Mouse (Mus musculus) CH12.LX (cell line): ENCODE data around the gene Dpep3.

Source experiments
- CHD2 ChIP-seq: IDR thresholded peaks from 2 replicates; pipeline ENCODE4 v1.6.1; 2011; ENCODE audit warnings: low read length, improper control_type of control experiment
- CTCF ChIP-seq, 2 experiments: IDR thresholded peaks in 1 of 2; conservative IDR thresholded peaks in 1 of 2; 2 replicates each; pipeline ENCODE4 v1.5.1; 2011 to 2012; ENCODE audit warnings: low read depth in 2 of 2, low read length in 2 of 2, improper control_type of control experiment in 1 of 2, inconsistent platforms in 1 of 2, mild to moderate bottlenecking in 1 of 2, moderate library complexity in 1 of 2
- GABPA ChIP-seq: IDR thresholded peaks from 2 replicates; pipeline ENCODE4 v1.6.1; 2012; ENCODE audit warnings: low read depth, low read length, improper control_type of control experiment, inconsistent platforms; ENCODE audit not compliant: insufficient replicate concordance
- HCFC1 ChIP-seq: IDR thresholded peaks from 2 replicates; pipeline ENCODE4 v1.6.1; 2012; ENCODE audit warnings: low read depth, mild to moderate bottlenecking, inconsistent platforms, low read length, improper control_type of control experiment
- MAX ChIP-seq: IDR thresholded peaks from 2 replicates; pipeline ENCODE4 v1.6.1; 2011; ENCODE audit warnings: low read length, improper control_type of control experiment
- MEF2A ChIP-seq: IDR thresholded peaks from 2 replicates; pipeline ENCODE4 v1.6.1; 2014; ENCODE audit warnings: low read depth, mild to moderate bottlenecking, inconsistent platforms, low read length, improper control_type of control experiment, borderline replicate concordance
- USF2 ChIP-seq: conservative IDR thresholded peaks from 2 replicates; pipeline ENCODE4 v1.6.1; 2011; ENCODE audit warnings: low read depth, low read length, improper control_type of control experiment
- ZKSCAN1 ChIP-seq: IDR thresholded peaks from 2 replicates; pipeline ENCODE4 v1.6.1; 2012; ENCODE audit warnings: low read depth, inconsistent platforms, low read length, improper control_type of control experiment, borderline replicate concordance
- ZNF384 ChIP-seq: IDR thresholded peaks from 2 replicates; pipeline ENCODE4 v1.6.1; 2012; ENCODE audit warnings: low read depth, low read length, improper control_type of control experiment, inconsistent platforms

DNA sequence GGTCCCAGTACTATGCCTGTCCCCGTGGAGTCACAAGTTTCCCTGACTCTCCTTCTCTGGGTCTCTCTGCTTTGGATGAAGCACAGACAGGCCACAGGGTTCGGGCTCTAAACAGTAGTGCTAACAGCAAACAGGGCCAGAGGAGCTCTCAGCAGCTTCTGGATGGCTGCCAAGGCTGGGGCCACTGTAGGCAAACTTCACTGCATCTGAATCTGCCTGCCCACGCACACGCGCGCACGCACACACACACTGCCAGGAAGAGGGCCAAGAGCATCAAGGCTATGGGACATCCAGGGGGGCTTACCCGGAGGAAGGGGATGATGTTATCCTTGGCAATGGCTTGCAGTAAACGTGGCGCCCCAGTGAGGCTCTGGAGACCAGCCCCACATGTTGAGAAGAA, 29.9 kb downstream of the Dpep3 start:
- no peak for TF ChIP-seq HCFC1
- no peak for TF ChIP-seq CHD2
- no peak for TF ChIP-seq CTCF (conservative IDR thresholded peaks at IDR 0.05 in 1 of 2, IDR thresholded peaks at IDR 0.05 in 1 of 2; ENCODE audit: low read depth in 2 of 2, low read length in 2 of 2)
- no peak for TF ChIP-seq GABPA
- no peak for TF ChIP-seq MAX
- no peak for TF ChIP-seq ZKSCAN1
- no peak for TF ChIP-seq USF2
- TF ChIP-seq MEF2A, result no peak
- no peak for TF ChIP-seq ZNF384
